Mouse (Mus musculus): ENCODE results near the gene Tgm2. TPM values are rescaled to one million over a fixed set of nuclear protein-coding genes. Genes with fewer than 3 reads are reported as not detected.

Gene Tgm2
- polyA plus RNA-seq, 1 experiment from 2014 or later: 56.0 TPM

DNA sequence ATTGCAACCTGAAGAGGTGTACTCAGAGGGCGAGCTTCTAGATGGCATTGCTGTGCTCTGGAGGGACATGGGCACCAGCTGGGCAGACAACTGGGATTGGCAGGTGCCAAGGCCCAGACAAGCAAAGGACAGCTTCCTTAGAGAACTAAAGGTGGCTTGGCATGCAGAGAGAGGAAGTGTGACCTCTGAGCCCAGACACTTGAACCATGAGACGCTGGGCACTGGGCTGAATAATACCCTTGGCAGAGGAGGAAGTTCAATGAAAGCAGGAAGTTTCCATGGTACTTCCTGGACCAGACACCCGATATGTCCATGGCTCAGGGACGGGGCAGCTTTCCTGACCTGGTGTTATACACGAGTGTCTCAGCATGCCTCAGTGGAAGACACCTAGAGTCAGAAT is 28.2 kb upstream of the Tgm2 start:
- 81% methylated on average over 5 of the region's 5 CpGs for WGBS
- no peaks in the 10 kb centered on the region for H3K36me3 ChIP-seq (ENCODE audit: control insufficient read depth, insufficient read depth, low read length)
- no peak overlapping the region for H3K4me2 ChIP-seq (replicated peaks; ENCODE audit: low read depth, low read length)
- H3K27me3 ChIP-seq (ENCODE audit: control insufficient read depth, insufficient read depth, low read length): no peaks in the 10 kb centered on the region
- no peak overlapping the region for H3K4me3 ChIP-seq (ENCODE audit: low read depth, low read length)
- no peak for ATAC-seq (ENCODE audit: insufficient number of reproducible peaks, insufficient read depth, low FRiP score, low read depth)
- H3K27ac ChIP-seq (ENCODE audit: low read length): no peak overlapping the region
- H3K9ac ChIP-seq (replicated peaks; ENCODE audit: low read depth, low read length): no peak overlapping the region
- no peaks in the 10 kb centered on the region for H3K9me3 ChIP-seq (ENCODE audit: control insufficient read depth, low read depth, low read length)
- H3K4me1 ChIP-seq (ENCODE audit: control insufficient read depth, insufficient read depth, low read length): peaks cover 11% of the 10 kb centered on the region

DNA sequence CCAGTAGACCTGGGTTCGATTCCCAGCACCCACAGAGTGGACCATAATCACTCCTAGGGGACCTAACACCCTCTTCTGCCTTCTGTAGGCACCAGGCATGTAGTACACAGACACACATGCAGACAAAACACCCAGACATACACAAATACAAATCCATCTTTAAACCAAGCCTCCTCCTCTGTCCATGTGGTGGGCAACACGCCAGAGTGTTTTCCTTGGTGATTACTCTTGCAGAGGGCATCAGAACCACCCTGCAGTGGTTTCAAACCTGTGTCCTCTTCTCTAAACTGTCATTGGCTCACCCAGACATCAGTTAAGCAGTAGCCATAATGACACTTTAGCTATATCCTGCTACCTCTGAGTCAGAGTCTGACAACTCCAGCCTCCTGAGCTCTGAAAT is 24.2 kb upstream of the Tgm2 start:
- no peaks in the 10 kb centered on the region for H3K27me3 ChIP-seq (ENCODE audit: control insufficient read depth, insufficient read depth, low read length)
- WGBS: 91% methylated on average over 2 of the region's 2 CpGs
- no peaks in the 10 kb centered on the region for H3K36me3 ChIP-seq (ENCODE audit: control insufficient read depth, insufficient read depth, low read length)
- H3K4me1 ChIP-seq (ENCODE audit: control insufficient read depth, insufficient read depth, low read length): 0 out of 2 replicates have a peak, but pooled peaks cover 6% of the 10 kb centered on the region
- H3K9ac ChIP-seq (replicated peaks; ENCODE audit: low read depth, low read length): no peak overlapping the region
- H3K27ac ChIP-seq (ENCODE audit: low read length): no peak overlapping the region
- no peaks in the 10 kb centered on the region for H3K9me3 ChIP-seq (ENCODE audit: control insufficient read depth, low read depth, low read length)
- H3K4me2 ChIP-seq (replicated peaks; ENCODE audit: low read depth, low read length): no peak overlapping the region
- no peak overlapping the region for H3K4me3 ChIP-seq (ENCODE audit: low read depth, low read length)
- no peak for ATAC-seq (ENCODE audit: insufficient number of reproducible peaks, insufficient read depth, low FRiP score, low read depth)

DNA sequence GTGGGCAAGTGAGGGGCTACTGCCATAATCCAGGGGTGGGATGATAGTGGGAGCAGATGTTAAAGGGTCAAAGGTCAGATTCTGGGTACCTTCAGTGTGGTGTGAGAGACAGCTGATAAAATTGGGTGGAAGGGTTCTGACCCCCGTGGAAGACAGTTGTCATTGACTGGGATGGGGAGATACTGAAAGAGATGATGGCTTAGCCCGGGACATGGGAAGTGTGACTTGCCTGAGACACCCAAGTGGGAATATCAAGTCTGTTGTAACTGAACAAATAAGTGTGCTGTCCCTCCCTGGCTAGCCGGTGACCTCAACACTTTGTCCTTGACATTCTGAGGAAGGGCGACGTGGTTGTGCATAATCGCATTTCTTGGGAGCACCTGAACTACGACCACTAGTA is 23.5 kb upstream of the Tgm2 start:
- Histone ChIP-seq H3K4me3 (ENCODE audit: low read depth, low read length) (no peak overlapping the region), H3K27me3 (ENCODE audit: control insufficient read depth, insufficient read depth, low read length) (no peaks in the 10 kb centered on the region), H3K27ac (ENCODE audit: low read length) (no peak overlapping the region), H3K9me3 (ENCODE audit: control insufficient read depth, low read depth, low read length) (no peaks in the 10 kb centered on the region), H3K9ac (replicated peaks; ENCODE audit: low read depth, low read length) (no peak overlapping the region), H3K36me3 (ENCODE audit: control insufficient read depth, insufficient read depth, low read length) (no peaks in the 10 kb centered on the region), H3K4me2 (replicated peaks; ENCODE audit: low read depth, low read length) (no peak overlapping the region), H3K4me1 (ENCODE audit: control insufficient read depth, insufficient read depth, low read length) (0 out of 2 replicates have a peak, but pooled peaks cover 6% of the 10 kb centered on the region)
- ATAC-seq (ENCODE audit: insufficient number of reproducible peaks, insufficient read depth, low FRiP score, low read depth): no peak; the same call in 1 of the 2 replicates
- 82% methylated on average over 7 of the region's 7 CpGs for WGBS

GRCm38 (mm10) chr2:158169351-158169750 is 23.1 kb upstream of the Tgm2 start:
- Histone ChIP-seq H3K27me3 (ENCODE audit: control insufficient read depth, insufficient read depth, low read length) (no peaks in the 10 kb centered on the region), H3K27ac (ENCODE audit: low read length) (no peak overlapping the region), H3K4me1 (ENCODE audit: control insufficient read depth, insufficient read depth, low read length) (0 out of 2 replicates have a peak, but pooled peaks cover 6% of the 10 kb centered on the region), H3K36me3 (ENCODE audit: control insufficient read depth, insufficient read depth, low read length) (no peaks in the 10 kb centered on the region), H3K4me2 (replicated peaks; ENCODE audit: low read depth, low read length) (no peak overlapping the region), H3K9me3 (ENCODE audit: control insufficient read depth, low read depth, low read length) (no peaks in the 10 kb centered on the region), H3K9ac (replicated peaks; ENCODE audit: low read depth, low read length) (no peak overlapping the region), H3K4me3 (ENCODE audit: low read depth, low read length) (no peak overlapping the region)
- 77% methylated on average over 6 of the region's 6 CpGs for WGBS
- no peak for ATAC-seq (ENCODE audit: insufficient number of reproducible peaks, insufficient read depth, low FRiP score, low read depth)

GRCm38 (mm10) chr2:158168741-158169211 is 22.5 kb upstream of the Tgm2 start:
- no peak overlapping the region for H3K9ac ChIP-seq (replicated peaks; ENCODE audit: low read depth, low read length)
- 0 out of 2 replicates have a peak, but pooled peaks cover 6% of the 10 kb centered on the region for H3K4me1 ChIP-seq (ENCODE audit: control insufficient read depth, insufficient read depth, low read length)
- ATAC-seq (ENCODE audit: insufficient number of reproducible peaks, insufficient read depth, low FRiP score, low read depth): no peak
- 49% methylated on average over 8 of the region's 8 CpGs for WGBS
- no peak overlapping the region for H3K4me3 ChIP-seq (ENCODE audit: low read depth, low read length)
- H3K27me3 ChIP-seq (ENCODE audit: control insufficient read depth, insufficient read depth, low read length): no peaks in the 10 kb centered on the region
- H3K4me2 ChIP-seq (replicated peaks; ENCODE audit: low read depth, low read length): no peak overlapping the region
- H3K36me3 ChIP-seq (ENCODE audit: control insufficient read depth, insufficient read depth, low read length): no peaks in the 10 kb centered on the region
- H3K27ac ChIP-seq (ENCODE audit: low read length): no peak overlapping the region
- H3K9me3 ChIP-seq (ENCODE audit: control insufficient read depth, low read depth, low read length): no peaks in the 10 kb centered on the region

DNA sequence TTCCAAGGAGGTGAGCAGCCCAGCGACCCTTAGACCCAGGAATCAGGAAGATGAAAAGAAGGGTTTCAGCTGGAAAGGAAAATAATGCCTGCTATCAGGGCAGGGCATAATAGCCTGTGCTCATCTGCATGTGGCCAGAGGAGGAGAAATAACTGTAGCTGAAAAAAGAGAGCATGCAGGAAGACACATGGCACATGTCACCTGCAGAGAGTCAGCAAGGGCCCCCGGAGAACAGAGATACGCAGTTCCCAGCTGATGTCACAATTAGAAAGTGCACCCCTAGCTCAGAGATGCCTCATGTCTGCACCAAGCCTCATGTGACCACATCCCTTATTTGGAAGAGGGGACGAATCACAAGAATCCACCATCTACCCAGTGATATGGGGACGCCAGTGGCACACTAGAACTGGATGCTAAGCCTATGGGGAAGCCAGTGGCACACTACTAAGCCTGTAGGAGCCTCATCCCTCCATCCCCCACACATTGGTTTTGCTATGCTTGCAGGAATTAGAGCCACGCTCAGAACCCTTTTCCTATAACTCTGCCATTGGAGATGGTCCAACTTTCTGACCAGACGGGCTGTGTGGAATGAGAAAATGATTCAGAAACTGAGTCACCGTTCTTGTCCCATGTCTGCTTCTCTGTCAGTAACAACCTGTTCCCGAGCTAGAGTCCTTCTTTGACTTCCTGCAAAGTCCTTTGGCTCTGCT is 21.4 kb upstream of the Tgm2 start:
- Histone ChIP-seq H3K27me3 (ENCODE audit: control insufficient read depth, insufficient read depth, low read length) (no peaks in the 10 kb centered on the region), H3K27ac (ENCODE audit: low read length) (no peak overlapping the region), H3K4me1 (ENCODE audit: control insufficient read depth, insufficient read depth, low read length) (0 out of 2 replicates have a peak, but pooled peaks cover 10% of the 10 kb centered on the region), H3K4me2 (replicated peaks; ENCODE audit: low read depth, low read length) (no peak overlapping the region), H3K4me3 (ENCODE audit: low read depth, low read length) (no peak overlapping the region), H3K9ac (replicated peaks; ENCODE audit: low read depth, low read length) (no peak overlapping the region), H3K9me3 (ENCODE audit: control insufficient read depth, low read depth, low read length) (no peaks in the 10 kb centered on the region), H3K36me3 (ENCODE audit: control insufficient read depth, insufficient read depth, low read length) (no peaks in the 10 kb centered on the region)
- ATAC-seq (ENCODE audit: insufficient number of reproducible peaks, insufficient read depth, low FRiP score, low read depth): no peak
- WGBS: 54% methylated on average over 9 of the region's 9 CpGs

GRCm38 (mm10) chr2:158166628-158167027 is 20.4 kb upstream of the Tgm2 start:
- Histone ChIP-seq H3K9me3 (ENCODE audit: control insufficient read depth, low read depth, low read length) (no peaks in the 10 kb centered on the region), H3K9ac (replicated peaks; ENCODE audit: low read depth, low read length) (no peak overlapping the region), H3K27me3 (ENCODE audit: control insufficient read depth, insufficient read depth, low read length) (no peaks in the 10 kb centered on the region), H3K4me2 (replicated peaks; ENCODE audit: low read depth, low read length) (no peak overlapping the region), H3K27ac (ENCODE audit: low read length) (no peak overlapping the region), H3K4me3 (ENCODE audit: low read depth, low read length) (no peak overlapping the region), H3K4me1 (ENCODE audit: control insufficient read depth, insufficient read depth, low read length) (0 out of 2 replicates have a peak, but pooled peaks cover 12% of the 10 kb centered on the region), H3K36me3 (ENCODE audit: control insufficient read depth, insufficient read depth, low read length) (no peaks in the 10 kb centered on the region)
- ATAC-seq (ENCODE audit: insufficient number of reproducible peaks, insufficient read depth, low FRiP score, low read depth): no peak
- WGBS: 79% methylated on average over 7 of the region's 7 CpGs

DNA sequence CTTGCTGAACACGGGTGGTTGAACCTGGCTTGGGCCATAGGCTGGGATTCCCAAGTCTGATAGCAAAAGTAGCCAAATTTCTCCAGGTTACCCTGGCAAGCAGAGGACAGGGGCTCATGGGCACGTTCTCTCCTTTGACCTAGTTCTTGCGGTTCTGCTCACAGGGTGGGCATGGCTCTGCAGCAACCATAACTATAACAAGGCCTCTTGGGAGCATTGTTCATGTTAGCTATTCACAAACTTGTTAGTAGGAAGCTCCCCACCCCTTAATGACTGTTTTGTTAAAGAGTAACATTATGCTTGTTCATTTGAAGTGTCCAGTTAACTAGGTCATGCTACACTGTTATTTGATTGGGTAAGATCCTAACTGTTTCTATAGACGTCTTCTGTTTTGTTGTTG is 19.5 kb upstream of the Tgm2 start:
- no peak overlapping the region for H3K27ac ChIP-seq (ENCODE audit: low read length)
- H3K36me3 ChIP-seq (ENCODE audit: control insufficient read depth, insufficient read depth, low read length): no peaks in the 10 kb centered on the region
- H3K4me2 ChIP-seq (replicated peaks; ENCODE audit: low read depth, low read length): no peak overlapping the region
- no peak for ATAC-seq (ENCODE audit: insufficient number of reproducible peaks, insufficient read depth, low FRiP score, low read depth)
- H3K9ac ChIP-seq (replicated peaks; ENCODE audit: low read depth, low read length): no peak overlapping the region
- no peaks in the 10 kb centered on the region for H3K9me3 ChIP-seq (ENCODE audit: control insufficient read depth, low read depth, low read length)
- H3K4me3 ChIP-seq (ENCODE audit: low read depth, low read length): no peak overlapping the region
- no peaks in the 10 kb centered on the region for H3K27me3 ChIP-seq (ENCODE audit: control insufficient read depth, insufficient read depth, low read length)
- WGBS: 83% methylated on average over 4 of the region's 4 CpGs
- 0 out of 2 replicates have a peak, but pooled peaks cover 14% of the 10 kb centered on the region for H3K4me1 ChIP-seq (ENCODE audit: control insufficient read depth, insufficient read depth, low read length)

All from stomach, embryonic 14.5 days (tissue).